Mouse (Mus musculus) ES-Bruce4 (cell line): Measurements from ENCODE around the gene Cracr2a. TPM values are rescaled to one million over a fixed set of nuclear protein-coding genes. Genes with fewer than 3 reads are reported as not detected.

Source experiments
- H3K27ac ChIP-seq: 2 replicates; pipeline ENCODE4 v1.5.1; 2012; ENCODE audit warnings: low read length, inconsistent platforms; ENCODE audit not compliant: insufficient read depth
- H3K27me3 ChIP-seq: 2 replicates; pipeline ENCODE4 v1.6.1; 2012; ENCODE audit warnings: mild to moderate bottlenecking, low read length, inconsistent platforms; ENCODE audit not compliant: control insufficient read depth, poor library complexity, insufficient read depth, severe bottlenecking
- H3K36me3 ChIP-seq: 2 replicates; pipeline ENCODE4 v1.6.1; 2012; ENCODE audit warnings: inconsistent platforms, mild to moderate bottlenecking, low read length, moderate library complexity; ENCODE audit not compliant: control insufficient read depth, poor library complexity, insufficient read depth, severe bottlenecking
- H3K4me1 ChIP-seq: one replicate; pipeline ENCODE4 v1.8.1; 2011; ENCODE audit warnings: low read length; ENCODE audit not compliant: control insufficient read depth, insufficient read depth
- H3K4me3 ChIP-seq: 2 replicates; pipeline ENCODE4 v1.5.1; 2011; ENCODE audit warnings: low read depth, mild to moderate bottlenecking, low read length
- H3K9ac ChIP-seq: 2 replicates; pipeline ENCODE4 v1.6.1; 2012; ENCODE audit warnings: low read depth, mild to moderate bottlenecking, inconsistent platforms; ENCODE audit not compliant: poor library complexity, severe bottlenecking
- H3K9me3 ChIP-seq: replicated peaks from 2 replicates; pipeline ENCODE4 v1.6.1; 2012; ENCODE audit warnings: mild to moderate bottlenecking, low read length, inconsistent platforms; ENCODE audit not compliant: control insufficient read depth, poor library complexity, insufficient read depth, severe bottlenecking
- CTCF ChIP-seq: IDR thresholded peaks from one replicate; pipeline ENCODE4 v1.8.1; 2011; ENCODE audit warnings: low read depth, low read length
- EP300 ChIP-seq: IDR thresholded peaks from 2 replicates; pipeline ENCODE4 v1.6.1; 2011; ENCODE audit warnings: low read depth, low read length; ENCODE audit not compliant: insufficient read depth
- POLR2A ChIP-seq: IDR thresholded peaks from one replicate; pipeline ENCODE4 v1.8.1; 2011; ENCODE audit warnings: low read length; ENCODE audit not compliant: insufficient read depth
- polyA plus RNA-seq: library from polyadenylated mRNA; stranded (reverse); fragments of >200 nt; gene quantifications from 2 replicates; pipeline ENCODE4 v1.2.4, GENCODE M21; 2011; ENCODE audit warnings: low read depth; ENCODE audit not compliant: missing spikeins, insufficient read depth, insufficient read length

Gene Cracr2a
- polyA plus RNA-seq, 1 experiment = 0.19 TPM

GRCm38 (mm10) chr6:127609673-127610072 is 48.5 kb downstream of the Cracr2a start:
- Histone ChIP-seq H3K27ac (no peak overlapping the region), H3K9me3 (no peaks in the 10 kb centered on the region), H3K4me3 (no peak overlapping the region), H3K4me1 (no peaks in the 10 kb centered on the region), H3K36me3 (no peaks in the 10 kb centered on the region), H3K9ac (no peak overlapping the region), H3K27me3 (no peaks in the 10 kb centered on the region)
- TF ChIP-seq CTCF (no peak), POLR2A (no peak), EP300 (no peak)

- H3K9me3 ChIP-seq = no peaks in the 10 kb centered on the region
- no peak for TF ChIP-seq POLR2A
- no peak for TF ChIP-seq EP300
- no peak for TF ChIP-seq CTCF
- no peaks in the 10 kb centered on the region for H3K27me3 ChIP-seq
- no peak overlapping the region for H3K27ac ChIP-seq
- no peaks in the 10 kb centered on the region for H3K36me3 ChIP-seq
- H3K4me3 ChIP-seq = no peak overlapping the region
- H3K4me1 ChIP-seq = no peaks in the 10 kb centered on the region
- H3K9ac ChIP-seq = no peak overlapping the region
These were observed 50.1 kb downstream of the Cracr2a start for GRCm38 (mm10) chr6:127611216-127611615.

GRCm38 (mm10) chr6:127614083-127614984 is 53.2 kb downstream of the Cracr2a start:
- TF ChIP-seq EP300 = no peak
- no peak for TF ChIP-seq CTCF
- no peak for TF ChIP-seq POLR2A
- Histone ChIP-seq H3K4me1 (no peaks in the 10 kb centered on the region), H3K36me3 (no peaks in the 10 kb centered on the region), H3K27me3 (no peaks in the 10 kb centered on the region), H3K9ac (no peak overlapping the region), H3K27ac (no peak overlapping the region), H3K9me3 (no peaks in the 10 kb centered on the region), H3K4me3 (no peak overlapping the region)

- Histone ChIP-seq H3K27ac (no peak overlapping the region), H3K4me1 (no peaks in the 10 kb centered on the region), H3K9ac (no peak overlapping the region), H3K4me3 (no peak overlapping the region), H3K9me3 (no peaks in the 10 kb centered on the region), H3K27me3 (no peaks in the 10 kb centered on the region), H3K36me3 (no peaks in the 10 kb centered on the region)
- TF ChIP-seq EP300 (no peak), CTCF (no peak), POLR2A (no peak)
These were observed 55.5 kb downstream of the Cracr2a start for GRCm38 (mm10) chr6:127616623-127617022.

- no peak overlapping the region for H3K4me3 ChIP-seq
- H3K36me3 ChIP-seq = no peaks in the 10 kb centered on the region
- H3K4me1 ChIP-seq = no peaks in the 10 kb centered on the region
- H3K27ac ChIP-seq = no peak overlapping the region
- TF ChIP-seq EP300 (no peak), POLR2A (no peak), CTCF (peak; percentile 68)
- H3K27me3 ChIP-seq = no peaks in the 10 kb centered on the region
- H3K9ac ChIP-seq = no peak overlapping the region
- no peaks in the 10 kb centered on the region for H3K9me3 ChIP-seq
These were observed 56.3 kb downstream of the Cracr2a start for GRCm38 (mm10) chr6:127617258-127618025.

- no peaks in the 10 kb centered on the region for H3K9me3 ChIP-seq
- H3K27me3 ChIP-seq = no peaks in the 10 kb centered on the region
- no peaks in the 10 kb centered on the region for H3K4me1 ChIP-seq
- H3K36me3 ChIP-seq = no peaks in the 10 kb centered on the region
- H3K27ac ChIP-seq = no peak overlapping the region
- H3K9ac ChIP-seq = no peak overlapping the region
- H3K4me3 ChIP-seq = no peak overlapping the region
- TF ChIP-seq POLR2A = no peak
- no peak for TF ChIP-seq CTCF
- TF ChIP-seq EP300 = no peak
These were observed 57.5 kb downstream of the Cracr2a start for GRCm38 (mm10) chr6:127618686-127619085.
